Mouse (Mus musculus): ENCODE measurements around the gene Dnaaf5.

The Dnaaf5 gene

DNA sequence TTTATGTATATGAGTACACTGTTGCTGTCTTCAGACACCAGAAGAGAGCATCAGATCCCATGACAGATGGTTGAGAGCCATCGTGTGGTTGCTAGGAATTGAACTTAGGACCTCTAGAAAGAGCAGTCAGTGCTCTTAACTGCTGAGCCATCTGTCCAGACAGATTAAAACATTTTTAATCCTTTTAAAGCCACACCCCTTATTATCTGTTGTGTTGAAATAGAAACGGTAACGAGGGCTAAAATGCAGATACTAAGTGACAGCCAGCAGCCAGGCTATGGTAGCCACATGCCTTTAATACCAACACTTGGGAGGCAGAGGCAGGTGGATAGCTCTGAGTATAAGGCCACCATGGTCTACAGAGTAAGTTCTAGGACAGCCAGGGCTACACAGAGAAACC lies 82.1 kb downstream of the Dnaaf5 start:
- DNase-seq (ENCODE audit: low spot score), result no peak

DNA sequence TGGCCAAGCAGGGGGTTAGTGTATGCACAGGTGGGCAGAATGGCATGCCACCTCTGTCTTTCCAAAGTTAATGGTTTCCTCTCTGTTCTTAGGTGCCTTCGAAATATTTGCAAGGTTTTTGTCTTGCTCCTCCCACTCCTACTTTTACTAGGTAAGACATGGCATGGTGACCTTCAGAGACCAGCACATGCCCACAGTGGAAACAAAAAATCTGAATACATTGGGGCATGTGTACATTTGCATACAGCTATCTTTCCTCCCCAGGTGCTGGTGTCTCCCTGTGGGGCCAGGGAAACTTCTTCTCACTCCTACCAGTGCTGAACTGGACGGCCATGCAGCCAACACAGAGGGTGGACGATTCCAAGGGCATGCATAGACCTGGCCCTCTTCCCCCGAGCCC lies 84.4 kb downstream of the Dnaaf5 start:
- DNase-seq (ENCODE audit: low spot score), result no peak

Data from lung, postnatal 25 days (tissue).